Mouse (Mus musculus) liver, adult 2 months (tissue): Measurements from ENCODE around the gene Meig1. TPM values are rescaled to one million over a fixed set of nuclear protein-coding genes. Genes with fewer than 3 reads are reported as not detected.

Source experiments
- DNase-seq: peaks from one replicate; pipeline ENCODE4 v3.0.0-alpha.2; 2011; ENCODE audit warnings: low read depth, low spot score; ENCODE audit errors: extremely low read depth
- H3K27ac ChIP-seq: fragments of 200-500 bp; replicated peaks from 2 replicates; pipeline ENCODE4 v1.5.1; 2012; ENCODE audit warnings: low read depth, mild to moderate bottlenecking, control low read depth, inconsistent platforms, low read length; ENCODE audit not compliant: insufficient read depth
- H3K27me3 ChIP-seq: fragments of 200-500 bp; 2 replicates; pipeline ENCODE4 v1.6.1; 2012; ENCODE audit warnings: mild to moderate bottlenecking, moderate library complexity, low read length, inconsistent platforms; ENCODE audit not compliant: control insufficient read depth, insufficient read depth
- H3K36me3 ChIP-seq: fragments of 200-500 bp; 2 replicates; pipeline ENCODE4 v1.6.1; 2012; ENCODE audit warnings: low read length, inconsistent platforms; ENCODE audit not compliant: control insufficient read depth, insufficient read depth
- H3K4me1 ChIP-seq: fragments of 200-500 bp; 2 replicates; pipeline ENCODE4 v1.6.1; 2011; ENCODE audit warnings: low read length; ENCODE audit not compliant: control insufficient read depth, insufficient read depth
- H3K4me3 ChIP-seq: fragments of 200-500 bp; 2 replicates; pipeline ENCODE4 v1.5.1; 2011; ENCODE audit warnings: low read depth, mild to moderate bottlenecking, control low read depth, low read length, moderate library complexity; ENCODE audit not compliant: insufficient read depth
- H3K79me2 ChIP-seq: fragments of 200-500 bp; 2 replicates; pipeline ENCODE4 v1.6.1; 2012; ENCODE audit warnings: inconsistent platforms, mild to moderate bottlenecking, low read length, moderate library complexity; ENCODE audit not compliant: control insufficient read depth, insufficient read depth
- H3K9ac ChIP-seq: fragments of 200-500 bp; 2 replicates; pipeline ENCODE4 v1.6.1; 2012; ENCODE audit warnings: low read depth, mild to moderate bottlenecking, control low read depth, inconsistent platforms, low read length
- CTCF ChIP-seq: fragments of 200-500 bp; IDR thresholded peaks from 2 replicates; pipeline ENCODE4 v1.5.1; 2011; ENCODE audit warnings: low read depth, low read length, control low read depth
- POLR2A ChIP-seq: fragments of 200-500 bp; IDR thresholded peaks from 2 replicates; pipeline ENCODE4 v1.6.1; 2011; ENCODE audit warnings: low read length, control low read depth; ENCODE audit not compliant: insufficient read depth; ENCODE audit errors: extremely low read depth
- WGBS: fragments of 180-500 bp; shearing (Covaris S2); methylation state at CpG from one replicate; pipeline ENCODE4 v1.1.7; 2018; 5-methylcytosine and 5-hydroxymethylcytosine counted together
- polyA plus RNA-seq: library from polyadenylated mRNA; depleted of rRNA; stranded (reverse); fragments of >200 nt; gene quantifications from 2 replicates; pipeline ENCODE4 v1.2.3, GENCODE M21; 2012; rRNA removed
- total RNA-seq: library from RNA; depleted of rRNA; stranded (reverse); fragments of >200 nt; gene quantifications from 2 replicates; pipeline ENCODE4 v1.2.3, GENCODE M21; 2014; rRNA removed

Gene Meig1
- total and polyA plus RNA-seq, 2 experiments: not detected

DNA sequence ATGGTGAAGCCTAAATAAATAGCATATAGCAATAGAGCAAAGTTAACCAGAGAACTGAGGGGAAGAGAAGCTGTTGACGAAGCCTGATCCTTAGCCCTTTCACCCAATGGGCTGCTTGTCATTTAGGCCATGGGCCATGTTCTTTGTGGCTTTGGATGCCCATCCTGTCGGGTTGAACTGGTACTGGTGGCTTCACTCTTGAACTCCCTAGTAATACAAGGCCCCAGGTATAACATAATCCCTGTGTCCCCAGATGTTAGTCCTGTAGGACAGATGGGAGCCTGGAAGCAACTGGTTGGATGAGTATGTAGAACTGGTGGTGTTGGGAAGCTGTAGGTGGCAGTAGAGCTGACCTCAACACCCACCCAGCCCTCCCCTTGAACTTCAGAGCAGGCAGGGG is 30.5 kb downstream of the Meig1 start:
- no peak for DNase-seq
- Histone ChIP-seq H3K27me3 (no peaks in the 10 kb centered on the region), H3K4me3 (no peak overlapping the region), H3K9ac (no peak overlapping the region), H3K79me2 (no peaks in the 10 kb centered on the region), H3K4me1 (no peaks in the 10 kb centered on the region), H3K27ac (no peak overlapping the region), H3K36me3 (no peaks in the 10 kb centered on the region)
- 64% methylated on average over 2 of the region's 2 CpGs for WGBS
- TF ChIP-seq POLR2A (no peak), CTCF (no peak)

DNA sequence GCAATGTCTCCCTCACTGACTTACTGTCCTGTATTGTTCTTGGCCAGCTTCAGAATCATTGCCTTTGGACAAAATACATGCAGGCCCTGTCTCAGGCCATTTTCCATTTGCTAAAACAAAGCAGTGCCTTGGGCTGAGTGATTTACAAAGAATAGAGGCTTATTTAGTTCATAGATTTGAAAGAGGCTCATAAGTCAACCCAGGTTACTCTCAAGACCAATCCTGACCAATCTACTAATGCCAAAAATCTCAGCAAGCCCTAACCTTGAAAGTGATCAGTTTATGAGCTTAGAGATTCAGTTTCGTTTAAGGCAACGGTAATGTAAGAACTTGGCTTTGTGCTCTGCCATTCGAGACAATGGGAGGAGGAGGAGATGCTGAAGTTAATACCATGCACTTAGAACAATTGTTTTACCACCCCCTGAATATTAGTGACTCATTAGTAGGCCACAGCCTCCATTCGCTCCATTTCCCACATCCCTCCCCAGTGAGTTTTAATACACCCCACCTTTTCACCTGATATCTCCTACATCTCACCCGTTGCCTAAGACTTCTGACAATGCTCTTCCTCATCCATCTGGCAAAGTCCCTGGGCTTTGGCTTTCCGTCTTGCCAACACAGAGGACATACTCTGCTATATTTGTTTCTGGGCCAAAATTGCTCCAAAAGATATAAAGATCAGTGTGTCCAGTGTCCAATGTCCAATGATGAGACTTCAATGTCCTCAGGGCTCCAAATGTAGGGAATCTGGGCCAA is 35.2 kb downstream of the Meig1 start:
- Histone ChIP-seq H3K36me3 (no peaks in the 10 kb centered on the region), H3K9ac (no peak overlapping the region), H3K27me3 (no peaks in the 10 kb centered on the region), H3K79me2 (no peaks in the 10 kb centered on the region), H3K4me3 (no peak overlapping the region), H3K4me1 (no peaks in the 10 kb centered on the region), H3K27ac (no peak overlapping the region)
- DNase-seq: no peak
- WGBS: 84% methylated on average over 6 of the region's 6 CpGs
- no peak for TF ChIP-seq POLR2A
- TF ChIP-seq CTCF: no peak

DNA sequence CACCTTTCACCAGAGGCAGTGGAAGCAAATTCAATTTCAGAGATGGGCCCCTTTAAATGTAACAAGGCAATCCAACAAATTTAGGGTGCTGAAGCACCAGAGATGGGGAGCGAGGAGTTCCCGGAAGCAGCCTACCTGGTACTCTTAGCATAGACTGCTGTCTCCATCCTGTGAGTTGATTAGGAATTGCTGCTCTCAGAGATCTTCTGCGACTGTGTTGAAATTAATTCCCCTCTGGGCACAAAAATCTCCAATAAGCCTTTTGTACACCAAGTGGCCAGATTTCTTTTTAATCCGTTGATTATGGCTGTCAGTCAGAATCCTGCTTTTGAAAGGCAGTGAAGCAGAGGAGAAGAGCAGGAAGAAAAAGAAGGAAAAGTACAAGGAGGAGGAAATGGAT is 57.3 kb downstream of the Meig1 start:
- TF ChIP-seq CTCF: no peak
- no peak for TF ChIP-seq POLR2A
- no peaks in the 10 kb centered on the region for H3K79me2 ChIP-seq
- no peaks in the 10 kb centered on the region; the same call in 1 of the 2 replicates for H3K27me3 ChIP-seq
- WGBS: 60% methylated on average over 4 of the region's 4 CpGs
- no peaks in the 10 kb centered on the region for H3K36me3 ChIP-seq
- no peak for DNase-seq
- H3K4me1 ChIP-seq: no peaks in the 10 kb centered on the region
- no peak overlapping the region for H3K27ac ChIP-seq
- H3K9ac ChIP-seq: no peak overlapping the region
- no peak overlapping the region for H3K4me3 ChIP-seq

DNA sequence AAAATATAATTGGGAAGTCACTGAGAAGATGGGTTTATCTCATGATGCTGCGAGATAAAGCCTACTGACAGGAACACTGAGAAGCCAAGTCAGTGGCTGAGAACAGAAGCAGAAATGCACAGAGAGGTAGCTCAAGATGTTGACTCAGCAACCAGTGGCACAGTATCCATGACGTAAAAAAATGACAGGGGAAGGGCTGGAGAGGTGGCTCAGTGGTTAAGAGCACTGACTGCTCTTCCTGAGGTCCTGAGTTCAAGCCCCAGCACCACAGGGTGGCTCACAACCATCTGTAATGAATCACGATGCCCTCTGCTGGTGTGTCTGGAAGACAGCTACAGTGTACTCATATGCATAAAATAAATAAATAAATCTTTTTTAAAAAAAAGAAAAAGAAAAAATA is 61.4 kb downstream of the Meig1 start:
- no peak overlapping the region for H3K4me3 ChIP-seq
- no peak overlapping the region for H3K9ac ChIP-seq
- H3K27me3 ChIP-seq: no peaks in the 10 kb centered on the region; the same call in 1 of the 2 replicates
- TF ChIP-seq POLR2A (no peak), CTCF (no peak)
- no peak for DNase-seq
- H3K4me1 ChIP-seq: peaks cover 2% of the 10 kb centered on the region; the same call in 1 of the 2 replicates
- WGBS: 83% methylated on average over 3 of the region's 3 CpGs
- no peaks in the 10 kb centered on the region for H3K36me3 ChIP-seq
- H3K79me2 ChIP-seq: no peaks in the 10 kb centered on the region
- no peak overlapping the region for H3K27ac ChIP-seq

Other genes starting within 250 kb of the Meig1 start
- 13.2 and 16.4 TPM in 2 replicates for gene Nmt2, start 138.4 kb downstream of the Meig1 start, total RNA-seq
- 5.1 and 5.4 TPM in 2 replicates for gene Nmt2, start 138.4 kb downstream of the Meig1 start, polyA plus RNA-seq
- 2.6 and 3.4 TPM in 2 replicates for gene Rpp38, start 90.0 kb downstream of the Meig1 start, total RNA-seq
- 1.9 and 2.3 TPM in 2 replicates for gene Rpp38, start 90.0 kb downstream of the Meig1 start, polyA plus RNA-seq
- gene Acbd7, start 86.5 kb downstream of the Meig1 start, total RNA-seq: not detected in 2 replicates
- gene Acbd7, start 86.5 kb downstream of the Meig1 start, polyA plus RNA-seq: not detected in 2 replicates
- not detected in 2 replicates for gene Olah, start 25.4 kb downstream of the Meig1 start, total RNA-seq
- gene Olah, start 25.4 kb downstream of the Meig1 start, polyA plus RNA-seq: not detected in 2 replicates
- 5.6 and 5.8 TPM in 2 replicates for gene Dclre1c, start 1.5 kb upstream of the Meig1 start, total RNA-seq
- 1.2 and 1.8 TPM in 2 replicates for gene Dclre1c, start 1.5 kb upstream of the Meig1 start, polyA plus RNA-seq
- 0.27 and 0.46 TPM in 2 replicates for gene Suv39h2, start 52.4 kb upstream of the Meig1 start, total RNA-seq
- gene Suv39h2, start 52.4 kb upstream of the Meig1 start, polyA plus RNA-seq: 0.12 and 0.13 TPM in 2 replicates
- 1.1 and 1.3 TPM in 2 replicates for gene Gm45902, start 90.1 kb upstream of the Meig1 start, total RNA-seq
- gene Gm45902, start 90.1 kb upstream of the Meig1 start, polyA plus RNA-seq: 0.45 and 0.61 TPM in 2 replicates
- gene Hspa14, start 90.2 kb upstream of the Meig1 start, total RNA-seq: 14.9 and 17.4 TPM in 2 replicates
- 9.5 and 12.3 TPM in 2 replicates for gene Hspa14, start 90.2 kb upstream of the Meig1 start, polyA plus RNA-seq
- 0.46 and 0.47 TPM in 2 replicates for gene Cdnf, start 90.4 kb upstream of the Meig1 start, total RNA-seq
- gene Cdnf, start 90.4 kb upstream of the Meig1 start, polyA plus RNA-seq: 0.20 TPM in 1 of 2 replicates, not detected in the other
- 50.6 and 68.6 TPM in 2 replicates for gene Fam107b, start 147.8 kb upstream of the Meig1 start, total RNA-seq
- 13.7 and 18.3 TPM in 2 replicates for gene Fam107b, start 147.8 kb upstream of the Meig1 start, polyA plus RNA-seq